Mouse (Mus musculus) hindbrain, embryonic 14.5 days (tissue): Measurements from ENCODE around the gene Crls1. TPM values are rescaled to one million over a fixed set of nuclear protein-coding genes. Genes with fewer than 3 reads are reported as not detected.
A peak's percentile ranks its signal among the peaks of the same experiment; 100 is the strongest.

Experiments
- ATAC-seq: fragments of 200-750 bp; cut with Nextera tagmentation; 2 replicates; pipeline ENCODE4 v1.8.0; 2017; ENCODE audit warnings: moderate number of reproducible peaks, mild to moderate bottlenecking, moderate TSS enrichment, moderate library complexity; ENCODE audit not compliant: low FRiP score
- DNase-seq: peaks from one replicate; pipeline ENCODE4 v3.0.0-alpha.2; 2015; ENCODE audit warnings: low spot score
- H3K27ac ChIP-seq: fragments of 300-500 bp; sonication (generic); 2 replicates; pipeline ENCODE4 v1.5.1; 2014; ENCODE audit warnings: mild to moderate bottlenecking, moderate library complexity
- H3K27me3 ChIP-seq: fragments of 300-500 bp; sonication (generic); 2 replicates; pipeline ENCODE4 v1.6.1; 2014; ENCODE audit warnings: mild to moderate bottlenecking, low read length, mixed read lengths; ENCODE audit not compliant: control insufficient read depth, insufficient read depth
- H3K36me3 ChIP-seq: fragments of 300-500 bp; sonication (generic); replicated peaks from 2 replicates; pipeline ENCODE4 v1.6.1; 2014; ENCODE audit not compliant: control insufficient read depth, insufficient read depth
- H3K4me1 ChIP-seq: fragments of 300-500 bp; sonication (generic); replicated peaks from 2 replicates; pipeline ENCODE4 v1.6.1; 2014; ENCODE audit warnings: antibody characterized with exemption, low read length, mixed read lengths; ENCODE audit not compliant: control insufficient read depth, insufficient read depth
- H3K4me2 ChIP-seq: fragments of 300-500 bp; sonication (generic); replicated peaks from 2 replicates; pipeline ENCODE4 v1.6.1; 2014; ENCODE audit warnings: mild to moderate bottlenecking, moderate library complexity
- H3K4me3 ChIP-seq: fragments of 300-500 bp; sonication (generic); replicated peaks from 2 replicates; pipeline ENCODE4 v1.5.1; 2014; ENCODE audit warnings: mild to moderate bottlenecking, low read length
- H3K9ac ChIP-seq: fragments of 300-500 bp; sonication (generic); 2 replicates; pipeline ENCODE4 v1.6.1; 2014
- H3K9me3 ChIP-seq: fragments of 300-500 bp; sonication (generic); 2 replicates; pipeline ENCODE4 v1.6.1; 2016; ENCODE audit warnings: low read length; ENCODE audit not compliant: control insufficient read depth
- WGBS: fragments of 180-500 bp; shearing (Covaris S2); extraction: QIAGEN DNeasy Blood & Tissue Kit; methylation state at CpG from one replicate; pipeline ENCODE4 v1.1.7; 2014; 5-methylcytosine and 5-hydroxymethylcytosine counted together
- polyA plus RNA-seq: library from polyadenylated mRNA; unstranded; fragments of >200 nt; fragmentation: Nextera tagmentation; extraction: Ambion mirVana; gene quantifications from 2 replicates; pipeline ENCODE4 v1.2.1, GENCODE M21; 2014

Crls1 gene
- polyA plus RNA-seq, 1 experiment from 2014 or later: 19.1 TPM

DNA sequence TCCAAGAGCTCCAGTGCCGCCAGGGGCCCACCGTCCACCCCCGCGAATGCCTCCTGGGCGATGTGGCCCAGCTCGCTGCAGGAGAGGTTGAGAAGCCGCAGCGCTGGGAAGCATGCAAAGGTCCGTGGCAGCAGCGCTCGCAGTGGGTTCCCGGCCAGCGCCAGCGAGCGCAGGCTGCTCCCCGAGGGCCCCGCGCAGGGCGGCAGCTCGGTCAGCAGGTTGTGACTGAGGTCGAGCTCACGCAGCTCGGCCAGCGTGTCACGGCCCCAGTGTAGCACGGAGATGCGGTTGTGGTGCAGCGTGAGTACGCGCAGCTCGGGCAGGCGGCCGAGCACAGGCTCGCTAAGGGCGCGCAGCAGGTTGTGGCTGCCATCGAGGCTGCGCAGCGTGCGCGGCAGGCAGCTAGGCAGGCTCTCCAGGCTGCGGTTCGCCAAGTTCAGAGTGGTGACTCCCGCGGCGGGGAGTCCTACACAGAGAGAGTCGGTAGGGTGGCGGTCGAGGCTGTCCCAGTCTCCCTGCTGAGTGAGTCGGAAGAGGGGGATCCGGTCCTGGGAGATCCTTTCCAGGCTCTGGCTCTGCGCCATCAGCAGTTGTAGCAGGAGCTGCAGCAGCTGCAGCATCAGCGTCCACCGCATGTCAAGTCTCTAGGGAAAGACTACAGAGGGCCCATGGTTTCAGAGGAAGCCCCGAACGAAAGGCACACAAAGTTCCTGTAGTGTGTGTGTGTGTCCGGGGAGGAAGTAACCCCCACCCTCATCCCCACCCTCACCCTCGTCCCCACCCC lies 33.0 kb downstream of the Crls1 start:
- Histone ChIP-seq H3K9ac (peak overlapping the region; percentile 48), H3K4me2 (peak overlapping the region; percentile 72), H3K9me3 (no peaks in the 10 kb centered on the region), H3K4me1 (peaks cover 9% of the 10 kb centered on the region), H3K27me3 (peaks cover 39% of the 10 kb centered on the region), H3K4me3 (peak overlapping the region; percentile 53), H3K36me3 (no peaks in the 10 kb centered on the region), H3K27ac (no peak overlapping the region)
- ATAC-seq: peak; percentile 75
- under 1% methylated on average over 58 of the region's 58 CpGs for WGBS
- peak; percentile 65 for DNase-seq

DNA sequence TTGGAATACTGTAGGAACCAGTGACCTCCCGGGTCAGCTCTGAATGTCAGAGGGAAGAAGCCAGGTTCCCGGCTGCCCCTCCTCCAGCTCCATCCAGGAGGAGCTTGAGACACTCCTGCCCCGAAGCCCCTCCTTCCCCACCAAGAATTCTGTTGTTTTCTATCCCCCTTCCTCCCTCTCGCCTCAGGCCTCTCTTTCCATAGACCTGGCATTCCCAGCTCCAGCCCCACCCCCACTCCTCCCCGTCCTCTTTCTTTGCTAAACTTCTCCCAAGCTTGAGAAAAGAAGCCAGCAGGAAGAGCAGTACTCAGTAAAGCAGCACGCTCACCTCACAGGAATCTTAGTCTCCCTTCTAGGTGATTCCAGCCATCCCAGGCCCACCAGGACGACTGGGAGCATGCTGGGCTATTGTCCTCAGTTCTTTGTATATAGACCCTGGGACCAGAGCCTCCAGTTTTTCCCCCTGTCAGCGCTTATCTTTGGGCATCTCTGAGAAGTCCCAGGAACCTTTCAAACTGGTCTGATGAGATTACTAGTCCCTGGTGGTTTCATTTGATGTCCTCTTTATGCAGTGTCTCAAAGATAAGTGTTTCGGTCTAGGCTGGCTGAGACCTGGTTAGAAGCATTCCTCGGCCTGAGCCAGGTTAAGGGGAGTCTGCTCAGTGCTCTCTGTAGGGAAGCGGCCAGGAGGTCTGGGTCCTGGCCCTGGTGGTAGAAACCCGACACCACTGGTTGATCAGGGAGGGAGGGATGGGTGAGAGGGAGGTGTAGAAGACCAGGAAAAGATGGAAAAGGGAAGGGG lies 34.6 kb downstream of the Crls1 start, which contains the start of gene Lrrn4:
Lrrn4 (minus strand) TSS at position 48 of the 802 bp plus-strand sequence.
- peak within 1 kb of the TSS; percentile 48 for H3K9ac ChIP-seq
- ATAC-seq (no peak), DNase-seq (no peak)
- H3K4me2 ChIP-seq: peak within 1 kb of the TSS; percentile 72
- H3K4me1 ChIP-seq: peaks cover 9% of the 10 kb centered on the region
- no peaks in the 10 kb centered on the region for H3K36me3 ChIP-seq
- H3K4me3 ChIP-seq: peak within 1 kb of the TSS; percentile 53
- H3K27ac ChIP-seq: no peak within 1 kb of the TSS
- WGBS: 4% methylated on average over 12 of the region's 12 CpGs
- peaks cover 39% of the 10 kb centered on the region for H3K27me3 ChIP-seq
- H3K9me3 ChIP-seq: no peaks in the 10 kb centered on the region

DNA sequence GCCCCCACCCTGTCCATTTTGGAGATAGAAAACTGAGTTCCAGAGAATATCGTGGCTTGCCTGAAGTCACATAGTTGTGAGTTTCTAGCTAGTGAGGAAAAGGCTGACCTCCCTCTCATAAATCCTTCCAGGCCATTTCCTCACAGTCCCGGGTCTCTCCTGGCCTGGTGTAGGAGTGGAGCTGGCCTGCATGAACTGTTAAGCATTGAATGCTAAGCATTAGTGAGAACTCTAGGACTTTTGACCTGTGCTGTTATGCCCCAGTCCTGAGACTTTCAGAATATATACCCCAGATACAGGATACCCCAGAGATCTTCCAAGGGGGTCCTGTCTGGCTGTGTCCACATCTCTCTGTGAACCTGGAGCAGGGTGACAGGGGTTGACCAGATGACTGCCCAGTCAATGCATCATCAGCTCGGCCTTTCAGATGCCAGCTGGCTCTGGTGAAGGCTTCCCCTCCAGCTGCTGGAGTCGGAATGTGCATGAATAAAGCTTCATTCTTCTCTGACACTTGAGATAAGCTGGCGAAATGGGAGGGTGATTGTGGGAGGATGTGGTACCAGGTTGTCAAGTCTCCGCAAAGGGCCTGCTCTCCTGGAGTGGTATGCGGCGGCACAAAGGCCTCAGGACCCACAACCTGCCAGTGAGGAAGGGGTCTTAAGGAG lies 38.0 kb downstream of the Crls1 start:
- Histone ChIP-seq H3K9ac (no peak overlapping the region), H3K4me1 (0 out of 2 replicates have a peak, but pooled peaks cover 4% of the 10 kb centered on the region), H3K27ac (no peak overlapping the region), H3K36me3 (no peaks in the 10 kb centered on the region), H3K27me3 (peaks cover 18% of the 10 kb centered on the region), H3K9me3 (no peaks in the 10 kb centered on the region), H3K4me3 (no peak overlapping the region), H3K4me2 (no peak overlapping the region)
- ATAC-seq: no peak
- DNase-seq: no peak
- WGBS: 81% methylated on average over 8 of the region's 8 CpGs

DNA sequence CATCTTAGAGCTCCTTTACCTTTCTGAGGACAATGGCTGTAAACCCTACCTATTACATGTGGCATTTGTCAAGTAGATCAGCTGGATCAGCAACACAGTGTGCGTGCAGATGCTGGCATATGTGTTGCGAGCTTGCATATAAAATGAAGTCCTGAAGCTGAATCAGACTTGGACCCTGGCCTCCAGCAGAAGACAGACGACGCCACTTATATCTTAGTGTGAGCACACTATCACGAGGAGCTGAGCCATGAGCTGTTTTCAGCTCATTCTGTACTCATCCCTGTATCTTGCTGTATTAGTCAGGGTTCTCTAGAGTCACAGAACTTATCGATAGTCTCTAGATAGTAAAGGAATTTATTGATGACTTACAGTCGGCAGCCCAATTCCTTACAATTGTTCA lies 38.8 kb downstream of the Crls1 start:
- DNase-seq: no peak
- Histone ChIP-seq H3K27ac (no peak overlapping the region), H3K4me3 (no peak overlapping the region), H3K9me3 (no peaks in the 10 kb centered on the region), H3K27me3 (peaks cover 17% of the 10 kb centered on the region), H3K4me1 (0 out of 2 replicates have a peak, but pooled peaks cover 4% of the 10 kb centered on the region), H3K9ac (no peak overlapping the region), H3K36me3 (no peaks in the 10 kb centered on the region), H3K4me2 (no peak overlapping the region)
- ATAC-seq: no peak
- WGBS: 95% methylated on average over 7 of the region's 7 CpGs

DNA sequence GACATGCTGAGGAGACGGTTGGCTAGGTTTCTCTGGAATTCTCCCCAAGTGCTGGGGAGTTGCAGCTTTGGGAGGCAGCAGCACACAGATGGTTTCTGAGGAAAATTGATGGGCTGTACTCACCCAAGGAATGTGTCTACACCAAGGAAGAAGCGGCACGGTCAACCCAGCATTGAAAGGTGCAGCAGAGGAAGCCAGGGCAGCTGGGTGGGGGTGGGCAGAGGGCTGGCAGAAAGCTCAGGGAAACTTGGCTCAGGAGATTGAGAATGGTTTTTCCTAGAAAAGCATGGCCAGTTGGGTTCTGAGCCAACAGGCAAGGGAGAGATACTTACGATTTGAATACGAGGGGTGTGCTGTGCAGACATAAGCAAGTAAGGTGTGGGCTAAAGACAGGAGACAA lies 47.4 kb downstream of the Crls1 start:
- Histone ChIP-seq H3K4me1 (no peaks in the 10 kb centered on the region), H3K4me3 (no peak overlapping the region), H3K27ac (no peak overlapping the region), H3K4me2 (no peak overlapping the region), H3K9ac (no peak overlapping the region), H3K36me3 (no peaks in the 10 kb centered on the region), H3K9me3 (no peaks in the 10 kb centered on the region), H3K27me3 (no peaks in the 10 kb centered on the region)
- DNase-seq (no peak), ATAC-seq (no peak)
- 89% methylated on average over 5 of the region's 5 CpGs for WGBS

DNA sequence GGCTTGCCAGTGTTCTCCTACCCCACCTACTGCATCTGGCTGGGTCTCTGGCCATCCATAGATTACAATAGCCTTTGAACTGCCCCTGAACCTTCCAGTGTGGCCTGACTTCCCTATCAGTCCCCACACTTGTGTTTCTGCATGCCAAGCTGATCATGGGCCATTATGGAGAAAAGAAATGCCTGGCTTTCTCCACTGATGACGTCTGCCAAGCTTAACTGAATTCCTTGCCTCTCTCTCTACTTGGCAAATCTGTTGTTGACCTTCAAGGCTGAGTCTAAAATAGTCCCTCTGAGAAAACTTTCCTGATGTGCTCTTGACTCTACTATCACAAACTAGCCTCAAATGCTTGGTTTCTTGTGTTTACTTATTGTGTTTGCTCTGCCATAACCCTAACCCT lies 51.7 kb downstream of the Crls1 start:
- no peak overlapping the region for H3K4me3 ChIP-seq
- no peaks in the 10 kb centered on the region for H3K36me3 ChIP-seq

DNA sequence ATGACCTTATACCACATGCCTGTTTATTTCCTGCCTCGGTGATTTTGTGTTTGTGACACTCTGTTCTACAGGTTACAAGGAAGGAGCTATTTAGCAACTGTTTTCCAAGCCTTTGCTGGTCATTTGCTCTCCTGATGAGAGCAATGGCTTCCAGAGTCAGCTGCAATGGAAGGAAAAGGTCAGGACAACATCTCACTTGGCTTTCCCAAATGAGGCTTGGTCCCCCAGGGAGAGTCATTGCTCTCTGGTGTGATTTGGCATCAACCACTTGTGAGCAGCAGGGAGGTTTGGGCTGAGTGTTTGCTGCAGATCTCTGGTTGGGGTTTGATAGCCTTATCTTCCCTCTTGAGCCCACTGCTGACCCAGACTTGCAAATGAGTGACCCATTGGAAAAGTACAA lies 54.1 kb downstream of the Crls1 start:
- no peaks in the 10 kb centered on the region for H3K27me3 ChIP-seq
- H3K4me1 ChIP-seq: no peaks in the 10 kb centered on the region
- no peaks in the 10 kb centered on the region for H3K9me3 ChIP-seq
- 94% methylated on average over 1 of the region's 1 CpGs for WGBS
- H3K4me3 ChIP-seq: no peak overlapping the region
- ATAC-seq (no peak), DNase-seq (no peak)
- H3K27ac ChIP-seq: no peak overlapping the region
- no peaks in the 10 kb centered on the region for H3K36me3 ChIP-seq
- no peak overlapping the region for H3K4me2 ChIP-seq
- H3K9ac ChIP-seq: no peak overlapping the region

More for the DNA sequence above, 51.7 kb downstream of the Crls1 start:
- Histone ChIP-seq H3K27me3 (no peaks in the 10 kb centered on the region), H3K9ac (no peak overlapping the region), H3K4me2 (no peak overlapping the region), H3K27ac (no peak overlapping the region), H3K4me1 (no peaks in the 10 kb centered on the region), H3K9me3 (no peaks in the 10 kb centered on the region)
- 60% methylated on average over 1 of the region's 1 CpGs for WGBS
- ATAC-seq: no peak
- DNase-seq: no peak

DNA sequence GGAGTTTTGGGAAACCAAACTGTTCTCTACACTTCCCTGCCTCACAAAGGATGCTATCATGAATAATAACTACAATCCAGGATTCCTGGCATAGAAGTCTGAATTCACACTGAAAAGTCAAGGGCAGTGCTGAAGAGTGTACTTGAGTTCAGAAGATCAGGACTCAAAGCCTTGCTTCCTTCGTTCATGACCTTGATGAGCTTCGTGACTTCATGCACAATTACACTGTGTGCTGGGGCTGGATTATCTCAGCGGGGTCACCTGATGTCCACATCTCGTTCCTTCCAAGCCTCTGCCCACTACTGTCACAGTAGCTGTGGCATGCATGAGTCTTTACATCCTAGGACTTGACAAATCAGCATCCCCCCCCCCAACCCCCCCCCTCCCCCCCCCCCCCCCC lies 55.2 kb downstream of the Crls1 start:
- 76% methylated on average over 4 of the region's 4 CpGs for WGBS
- Histone ChIP-seq H3K4me2 (no peak overlapping the region), H3K36me3 (no peaks in the 10 kb centered on the region), H3K27me3 (no peaks in the 10 kb centered on the region), H3K27ac (no peak overlapping the region), H3K9me3 (no peaks in the 10 kb centered on the region), H3K9ac (no peak overlapping the region), H3K4me1 (no peaks in the 10 kb centered on the region), H3K4me3 (no peak overlapping the region)
- no peak for ATAC-seq
- DNase-seq: no peak

DNA sequence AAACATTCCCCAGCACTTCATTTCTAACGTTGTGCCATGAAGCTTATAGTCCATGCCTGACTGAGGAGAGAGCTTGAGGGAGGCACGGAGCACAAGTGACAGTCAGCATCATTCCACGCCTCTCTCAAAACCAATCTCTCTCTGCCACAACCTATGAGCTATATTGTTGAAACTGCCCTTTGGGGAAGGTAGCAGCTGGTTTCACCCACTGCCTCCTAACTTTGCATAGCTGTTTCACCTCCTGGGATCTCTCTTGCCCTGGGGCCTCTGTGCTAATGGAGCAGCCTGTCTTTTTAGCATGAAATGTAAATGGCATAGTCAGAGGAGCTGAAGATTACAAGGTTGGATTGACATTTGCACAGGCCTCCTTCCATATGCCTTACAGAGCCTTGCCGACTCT lies 55.6 kb downstream of the Crls1 start:
- 54% methylated on average over 4 of the region's 4 CpGs for WGBS
- Histone ChIP-seq H3K27me3 (no peaks in the 10 kb centered on the region), H3K4me3 (no peak overlapping the region), H3K9ac (no peak overlapping the region), H3K36me3 (no peaks in the 10 kb centered on the region), H3K4me2 (no peak overlapping the region), H3K9me3 (no peaks in the 10 kb centered on the region), H3K4me1 (no peaks in the 10 kb centered on the region), H3K27ac (no peak overlapping the region)
- no peak for ATAC-seq
- DNase-seq: no peak
